Comparison of ENCODE assay signal across 15 mouse cellular contexts in the genomic region with DNA sequence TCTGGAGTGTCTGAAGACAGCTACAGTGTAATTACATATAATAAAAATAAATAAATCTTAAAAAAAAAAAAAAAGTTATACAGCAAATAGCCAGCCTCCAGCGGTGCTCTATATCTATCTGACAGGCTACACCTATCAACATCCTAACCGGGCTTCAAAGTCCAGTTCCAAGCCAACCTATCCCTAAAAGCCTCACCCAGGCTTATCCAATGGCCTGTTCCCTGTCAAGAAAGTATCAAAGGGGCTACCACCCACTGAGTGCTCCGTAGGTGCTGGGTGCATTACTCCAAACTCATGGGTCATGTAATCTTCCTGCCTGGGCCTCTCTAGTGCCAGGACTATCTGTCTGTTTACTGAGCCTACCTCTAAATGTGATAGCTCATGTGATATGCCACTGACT. TPM values are rescaled to one million over a fixed set of nuclear protein-coding genes. Genes with fewer than 3 reads are reported as not detected.
DNase-seq lines count a peak whose midpoint lies in the region; ATAC-seq and TF ChIP-seq lines count a peak whose summit lies in the region.
"Had no signal": no experiment of that assay in that cellular context is flagged by ENCODE, and none has a peak within 500 bp of the region (broad histone marks: within the 10 kb centered on the region; RNA-seq: fewer than 3 reads in every experiment).

No protein-coding gene starts in this region.

- no peak for ATAC-seq in liver, postnatal 0 days

- TF ChIP-seq CTCF in heart, adult 2 months (IDR thresholded peaks at IDR 0.05) = no peak
- no peak for TF ChIP-seq CTCF in ES-Bruce4 (IDR thresholded peaks at IDR 0.05; ENCODE audit: low read depth, low read length)
- TF ChIP-seq CTCF in liver, adult 2 months (IDR thresholded peaks at IDR 0.05; ENCODE audit: low read depth, low read length) = no peak
- TF ChIP-seq CTCF in liver, postnatal 0 days (IDR thresholded peaks at IDR 0.05; ENCODE audit: low read depth) = no peak

- intact Hi-C loops in heart, adult 2 months (cut with DNase I) = no loop called here
- intact Hi-C loops in heart, postnatal 25 days (cut with DNase I) = no loop called here

- H3K4me2 ChIP-seq in liver, postnatal 0 days (ENCODE audit: low read depth, low read length) = no peak overlapping the region
- H3K4me2 ChIP-seq: heart, embryonic 15.5 days; midbrain, embryonic 11.5 days had no signal

- peaks cover 6% of the 10 kb centered on the region for H3K79me2 ChIP-seq in heart, adult 2 months (replicated peaks; ENCODE audit: control insufficient read depth, insufficient read depth, low read length)
- H3K79me2 ChIP-seq in liver, adult 2 months (ENCODE audit: control insufficient read depth, insufficient read depth, low read length) = peaks cover 31% of the 10 kb centered on the region

- peaks cover 43% of the 10 kb centered on the region for H3K4me1 ChIP-seq in heart, adult 2 months (ENCODE audit: control insufficient read depth, insufficient read depth, low read length)
- H3K4me1 ChIP-seq in ES-Bruce4 (ENCODE audit: control insufficient read depth, insufficient read depth, low read length) = peaks cover 12% of the 10 kb centered on the region
- peaks cover 42% of the 10 kb centered on the region for H3K4me1 ChIP-seq in liver, adult 2 months (ENCODE audit: control insufficient read depth, insufficient read depth, low read length)
- H3K4me1 ChIP-seq in liver, postnatal 0 days (ENCODE audit: insufficient read depth) = peaks cover 89% of the 10 kb centered on the region

- no peaks in the 10 kb centered on the region for H3K9me3 ChIP-seq in ES-Bruce4 (replicated peaks; ENCODE audit: control insufficient read depth, insufficient read depth, low read length, poor library complexity, severe bottlenecking)
- no peaks in the 10 kb centered on the region for H3K9me3 ChIP-seq in liver, postnatal 0 days (ENCODE audit: low read length)
- H3K9me3 ChIP-seq: forebrain, embryonic 10.5 days; heart, embryonic 15.5 days had no signal

- no peak for TF ChIP-seq POLR2A in heart, adult 2 months (IDR thresholded peaks at IDR 0.05; ENCODE audit: insufficient read depth, low read depth, low read length)
- TF ChIP-seq POLR2A in ES-Bruce4 (IDR thresholded peaks at IDR 0.05; ENCODE audit: insufficient read depth, low read length) = no peak
- no peak for TF ChIP-seq POLR2A in liver, adult 2 months (IDR thresholded peaks at IDR 0.05; ENCODE audit: extremely low read depth, insufficient read depth, low read length)

- 80% methylated on average over 3 of the region's 3 CpGs for WGBS in heart, adult 2 months
- 32% methylated on average over 3 of the region's 3 CpGs for WGBS in liver, adult 2 months
- WGBS in liver, postnatal 0 days (ENCODE audit: insufficient replicate concordance) = 69% methylated on average over 3 of the region's 3 CpGs

- H3K27ac ChIP-seq in heart, adult 2 months = peak overlapping the region; percentile 26; the same call in 1 of the 2 replicates
- peak overlapping the region; percentile 6; the same call in 1 of the 2 replicates for H3K27ac ChIP-seq in ES-Bruce4 (ENCODE audit: insufficient read depth, low read length)
- H3K27ac ChIP-seq in liver, adult 2 months (replicated peaks; ENCODE audit: insufficient read depth, low read depth, low read length) = peak overlapping the region; percentile 44; the same call in 1 of the 2 replicates
- 0 out of 2 replicates have a peak overlapping the region, but pooled peaks have one; percentile 45 for H3K27ac ChIP-seq in liver, postnatal 0 days (ENCODE audit: low read depth)
- H3K27ac ChIP-seq: forebrain, embryonic 10.5 days; heart, embryonic 15.5 days had no signal

- H3K36me3 ChIP-seq in heart, adult 2 months (ENCODE audit: control insufficient read depth, insufficient read depth, low read length) = peaks cover 70% of the 10 kb centered on the region
- peaks cover 3% of the 10 kb centered on the region; the same call in 1 of the 2 replicates for H3K36me3 ChIP-seq in ES-Bruce4 (ENCODE audit: control insufficient read depth, insufficient read depth, low read length, poor library complexity, severe bottlenecking)
- H3K36me3 ChIP-seq in liver, adult 2 months (ENCODE audit: control insufficient read depth, insufficient read depth, low read length) = no peaks in the 10 kb centered on the region
- peaks cover 15% of the 10 kb centered on the region for H3K36me3 ChIP-seq in liver, postnatal 0 days (replicated peaks; ENCODE audit: insufficient read depth, low read length)
- H3K36me3 ChIP-seq: heart, embryonic 15.5 days had no signal

- peak in 1 of 2 experiments; percentile 20 for DNase-seq in heart, adult 2 months
- DNase-seq in heart, postnatal 25 days (ENCODE audit: low spot score) = no peak
- peak; percentile 55 for DNase-seq in liver, adult 2 months (ENCODE audit: extremely low read depth, low read depth, low spot score)
- no peak for DNase-seq in liver, postnatal 0 days
- DNase-seq in adrenal gland, postnatal 36 days = no peak
- no peak for DNase-seq in right cerebral cortex, postnatal 4 days
- DNase-seq: cerebellum, adult 2 months; heart, adult 18-20 months; kidney, postnatal 10 days; lung, adult 2 months; thymus, postnatal 25 days had no signal

- no peak overlapping the region for H3K9ac ChIP-seq in heart, adult 2 months (ENCODE audit: low read depth, low read length)
- H3K9ac ChIP-seq in ES-Bruce4 (ENCODE audit: low read depth, poor library complexity, severe bottlenecking) = no peak overlapping the region
- no peak overlapping the region for H3K9ac ChIP-seq in liver, adult 2 months (ENCODE audit: low read depth, low read length)
- 0 out of 2 replicates have a peak overlapping the region, but pooled peaks have one; percentile 5 for H3K9ac ChIP-seq in liver, postnatal 0 days (replicated peaks)
- H3K9ac ChIP-seq: heart, embryonic 15.5 days had no signal

- H3K27me3 ChIP-seq in heart, adult 2 months (ENCODE audit: control insufficient read depth, insufficient read depth, low read length) = no peaks in the 10 kb centered on the region
- H3K27me3 ChIP-seq in ES-Bruce4 (ENCODE audit: control insufficient read depth, insufficient read depth, low read length, poor library complexity, severe bottlenecking) = no peaks in the 10 kb centered on the region
- no peaks in the 10 kb centered on the region for H3K27me3 ChIP-seq in liver, adult 2 months (ENCODE audit: control insufficient read depth, insufficient read depth, low read length)
- H3K27me3 ChIP-seq in liver, postnatal 0 days (ENCODE audit: insufficient read depth, low read length) = no peaks in the 10 kb centered on the region
- H3K27me3 ChIP-seq: heart, embryonic 15.5 days had no signal

- TF ChIP-seq EP300 in heart, adult 2 months (IDR thresholded peaks at IDR 0.05; ENCODE audit: insufficient read depth, low read depth, low read length) = no peak
- TF ChIP-seq EP300 in ES-Bruce4 (IDR thresholded peaks at IDR 0.05; ENCODE audit: insufficient read depth, low read depth, low read length) = no peak
- TF ChIP-seq EP300 in liver, postnatal 0 days (IDR thresholded peaks at IDR 0.05; ENCODE audit: low read depth) = no peak

- H3K4me3 ChIP-seq in heart, adult 2 months = no peak overlapping the region
- no peak overlapping the region for H3K4me3 ChIP-seq in ES-Bruce4 (ENCODE audit: low read depth, low read length)
- H3K4me3 ChIP-seq in liver, adult 2 months (ENCODE audit: insufficient read depth, low read depth, low read length) = no peak overlapping the region
- H3K4me3 ChIP-seq in liver, postnatal 0 days (ENCODE audit: low read depth, low read length) = no peak overlapping the region
- H3K4me3 ChIP-seq: forebrain, embryonic 10.5 days; heart, embryonic 15.5 days had no signal

RNA-seq across cellular contexts. Expression of gene Bcl2l1, which starts 23.4 kb away (rescaled TPM):
- 100 to 1,000 TPM in 1 of 2 experiments, 10 to 100 TPM in 1; 51.9 to 102 TPM for total RNA-seq in heart, adult 2 months (2021)
- polyA plus RNA-seq in heart, adult 2 months (2012; rRNA removed) = 48.1 and 51.2 TPM in 2 replicates
- total RNA-seq in heart, postnatal 25 days (2021) = 10 to 100 TPM; 58.6 to 59.0 TPM
- 108 TPM in 2 replicates for polyA plus RNA-seq in ES-Bruce4 (2011; ENCODE audit: insufficient read depth, insufficient read length, low read depth, missing spikeins)
- 14.9 and 16.1 TPM in 2 replicates for total RNA-seq in liver, adult 2 months (2014; rRNA removed)
- polyA plus RNA-seq in liver, adult 2 months (2012; rRNA removed) = 30.4 and 33.8 TPM in 2 replicates
- polyA plus RNA-seq in liver, postnatal 0 days (2015; fragmentation: Nextera tagmentation; extraction: Ambion mirVana) = 84.2 and 84.4 TPM in 2 replicates
- total RNA-seq in adrenal gland, postnatal 36 days (2021) = 10 to 100 TPM; 58.2 to 93.9 TPM

RNA-seq across cellular contexts. Expression of gene Tpx2, which starts 39.6 kb away (rescaled TPM):
- total RNA-seq in heart, adult 2 months (2021) = 1 to 10 TPM in 1 of 2 experiments, under 1 TPM in 1; 0.75 to 1.1 TPM
- polyA plus RNA-seq in heart, adult 2 months (2012; rRNA removed) = 0.18 and 0.50 TPM in 2 replicates
- 1 to 10 TPM; 1.5 to 1.6 TPM for total RNA-seq in heart, postnatal 25 days (2021)
- 183 TPM in 2 replicates for polyA plus RNA-seq in ES-Bruce4 (2011; ENCODE audit: insufficient read depth, insufficient read length, low read depth, missing spikeins)
- 0.18 and 1.1 TPM in 2 replicates for total RNA-seq in liver, adult 2 months (2014; rRNA removed)
- polyA plus RNA-seq in liver, adult 2 months (2012; rRNA removed) = 0.04 TPM in 1 of 2 replicates, not detected in the other
- polyA plus RNA-seq in liver, postnatal 0 days (2015; fragmentation: Nextera tagmentation; extraction: Ambion mirVana) = 20.7 and 25.8 TPM in 2 replicates
- total RNA-seq in adrenal gland, postnatal 36 days (2021) = 1 to 10 TPM; 5.1 to 6.2 TPM

RNA-seq across cellular contexts. Expression of gene Cox4i2, which starts 54.2 kb away (rescaled TPM):
- 10 to 100 TPM; 12.1 to 18.0 TPM for total RNA-seq in heart, adult 2 months (2021)
- polyA plus RNA-seq in heart, adult 2 months (2012; rRNA removed) = 12.0 and 13.2 TPM in 2 replicates
- total RNA-seq in heart, postnatal 25 days (2021) = 10 to 100 TPM; 12.2 to 16.8 TPM
- 0.94 and 1.1 TPM in 2 replicates for polyA plus RNA-seq in ES-Bruce4 (2011; ENCODE audit: insufficient read depth, insufficient read length, low read depth, missing spikeins)
- total RNA-seq in liver, adult 2 months (2014; rRNA removed) = not detected in 2 replicates
- polyA plus RNA-seq in liver, adult 2 months (2012; rRNA removed) = 0.22 and 0.31 TPM in 2 replicates
- 0.56 and 1.0 TPM in 2 replicates for polyA plus RNA-seq in liver, postnatal 0 days (2015; fragmentation: Nextera tagmentation; extraction: Ambion mirVana)
- total RNA-seq in adrenal gland, postnatal 36 days (2021) = 1 to 10 TPM; 3.0 to 4.0 TPM
